Mouse (Mus musculus): ENCODE measurements around the gene Zfp820. TPM values are rescaled to one million over a fixed set of nuclear protein-coding genes. Genes with fewer than 3 reads are reported as not detected.

Gene Zfp820
- total and polyA plus RNA-seq, 3 experiments, result 0.08 to 0.86 (median 0.65) TPM

GRCm38 (mm10) chr17:21770336-21770735 lies 75.2 kb downstream of the Zfp820 start:
- no peak overlapping the region for H3K9ac ChIP-seq (ENCODE audit: low read depth, low read length)
- TF ChIP-seq EP300 (IDR thresholded peaks at IDR 0.05; ENCODE audit: insufficient read depth, low read depth, low read length) (no peak), CTCF (IDR thresholded peaks at IDR 0.05) (no peak), POLR2A (IDR thresholded peaks at IDR 0.05; ENCODE audit: insufficient read depth, low read depth, low read length) (no peak)
- no peaks in the 10 kb centered on the region for H3K79me2 ChIP-seq (replicated peaks; ENCODE audit: control insufficient read depth, insufficient read depth, low read length)
- no peaks in the 10 kb centered on the region for H3K36me3 ChIP-seq (ENCODE audit: control insufficient read depth, insufficient read depth, low read length)
- H3K27ac ChIP-seq, result no peak overlapping the region
- no peaks in the 10 kb centered on the region for H3K27me3 ChIP-seq (ENCODE audit: control insufficient read depth, insufficient read depth, low read length)
- no peak overlapping the region for H3K4me3 ChIP-seq
- 81% methylated on average over 2 of the region's 2 CpGs for WGBS
- no peak for DNase-seq
- H3K4me1 ChIP-seq (ENCODE audit: control insufficient read depth, insufficient read depth, low read length), result no peaks in the 10 kb centered on the region
- intact Hi-C loops (cut with DNase I), result no loop called here

Other genes with a start within 250 kb of the Zfp820 start
- 1 to 10 TPM; 2.1 to 2.4 TPM for gene Zfp983, start 195.1 kb downstream of the Zfp820 start, total RNA-seq (2021)
- 0.35 and 1.3 TPM in 2 replicates for gene Zfp983, start 195.1 kb downstream of the Zfp820 start, polyA plus RNA-seq (2012; rRNA removed)
- gene Gm10226, start 153.9 kb downstream of the Zfp820 start, total RNA-seq (2021), result 1 to 10 TPM; 2.2 to 2.4 TPM
- gene Gm10226, start 153.9 kb downstream of the Zfp820 start, polyA plus RNA-seq (2012; rRNA removed), result not detected in 2 replicates
- 1 to 10 TPM; 1.3 to 1.5 TPM for gene Zfp760, start 138.0 kb downstream of the Zfp820 start, total RNA-seq (2021)
- 0.53 and 1.3 TPM in 2 replicates for gene Zfp760, start 138.0 kb downstream of the Zfp820 start, polyA plus RNA-seq (2012; rRNA removed)
- gene Zfp229, start 115.0 kb downstream of the Zfp820 start, total RNA-seq (2021), result 1 to 10 TPM; 5.1 to 5.9 TPM
- 1.5 and 3.3 TPM in 2 replicates for gene Zfp229, start 115.0 kb downstream of the Zfp820 start, polyA plus RNA-seq (2012; rRNA removed)
- gene Zfp995, start 64.2 kb upstream of the Zfp820 start, total RNA-seq (2021), result under 1 TPM; 0.39 to 0.60 TPM
- gene Zfp995, start 64.2 kb upstream of the Zfp820 start, polyA plus RNA-seq (2012; rRNA removed), result 0.20 and 0.47 TPM in 2 replicates
- 1 to 10 TPM; 5.8 to 6.2 TPM for gene Zfp942, start 116.7 kb upstream of the Zfp820 start, total RNA-seq (2021)
- 1.2 and 2.8 TPM in 2 replicates for gene Zfp942, start 116.7 kb upstream of the Zfp820 start, polyA plus RNA-seq (2012; rRNA removed)
- 10 to 100 TPM; 19.7 to 21.5 TPM for gene Zfp943, start 116.8 kb upstream of the Zfp820 start, total RNA-seq (2021)
- gene Zfp943, start 116.8 kb upstream of the Zfp820 start, polyA plus RNA-seq (2012; rRNA removed), result 5.7 and 8.5 TPM in 2 replicates